Mouse (Mus musculus): ENCODE data around the gene Arhgef15.
"Not testable (repeated sequence)": the region's sequence is repeated elsewhere in the genome, so short reads cannot be mapped to it uniquely, and the experiment has no call there.

GRCm38 (mm10) chr11:68973250-68974058, 16.2 kb upstream of the Arhgef15 start:
- TF ChIP-seq CTCF (IDR thresholded peaks at IDR 0.05; ENCODE audit: low read depth, low read length): not testable (repeated sequence)
- TF ChIP-seq POLR2A (IDR thresholded peaks at IDR 0.05; ENCODE audit: insufficient read depth, low read length): peak; percentile 42

All from ES-Bruce4 (cell line).